Mouse (Mus musculus) hindbrain, postnatal 0 days (tissue): ENCODE measurements around the gene Mphosph6. TPM values are rescaled to one million over a fixed set of nuclear protein-coding genes. Genes with fewer than 3 reads are reported as not detected.

Experiments used
- ATAC-seq: fragments of 200-750 bp; cut with Nextera tagmentation; 2 replicates; pipeline ENCODE4 v1.8.0; 2017; ENCODE audit warnings: mild to moderate bottlenecking, moderate TSS enrichment, moderate library complexity
- DNase-seq: peaks from one replicate; pipeline ENCODE4 v3.0.0-alpha.2; 2015; ENCODE audit warnings: low spot score
- H3K27ac ChIP-seq: fragments of 300-500 bp; sonication (generic); 2 replicates; pipeline ENCODE4 v1.5.1; 2014; ENCODE audit warnings: mild to moderate bottlenecking
- H3K27me3 ChIP-seq: fragments of 300-500 bp; sonication (generic); 2 replicates; pipeline ENCODE4 v1.6.1; 2014; ENCODE audit warnings: low read length, mixed read lengths; ENCODE audit not compliant: insufficient read depth
- H3K36me3 ChIP-seq: fragments of 300-500 bp; sonication (generic); 2 replicates; pipeline ENCODE4 v1.6.1; 2014; ENCODE audit warnings: low read length, mixed read lengths; ENCODE audit not compliant: insufficient read depth
- H3K4me1 ChIP-seq: fragments of 300-500 bp; sonication (generic); 2 replicates; pipeline ENCODE4 v1.6.1; 2014; ENCODE audit warnings: antibody characterized with exemption, low read length, mixed read lengths; ENCODE audit not compliant: insufficient read depth
- H3K4me2 ChIP-seq: fragments of 300-500 bp; sonication (generic); 2 replicates; pipeline ENCODE4 v1.6.1; 2014; ENCODE audit warnings: low read depth, mild to moderate bottlenecking, low read length, moderate library complexity, mixed read lengths
- H3K4me3 ChIP-seq: fragments of 300-500 bp; sonication (generic); 2 replicates; pipeline ENCODE4 v1.5.1; 2014; ENCODE audit warnings: low read length
- H3K9ac ChIP-seq: fragments of 300-500 bp; sonication (generic); replicated peaks from 2 replicates; pipeline ENCODE4 v1.6.1; 2014; ENCODE audit warnings: mild to moderate bottlenecking, low read length, moderate library complexity, mixed read lengths
- H3K9me3 ChIP-seq: fragments of 300-500 bp; sonication (generic); 2 replicates; pipeline ENCODE4 v1.6.1; 2016; ENCODE audit warnings: low read length, mixed read lengths
- CTCF ChIP-seq: IDR thresholded peaks from 2 replicates; pipeline ENCODE4 v1.5.1; 2016; ENCODE audit warnings: antibody characterized with exemption, control low read depth, low read depth
- WGBS: fragments of 180-500 bp; shearing (Covaris S2); extraction: QIAGEN DNeasy Blood & Tissue Kit; methylation state at CpG from one replicate; pipeline ENCODE4 v1.1.7; 2014; 5-methylcytosine and 5-hydroxymethylcytosine counted together
- polyA plus RNA-seq: library from polyadenylated mRNA; unstranded; fragments of >200 nt; fragmentation: Nextera tagmentation; extraction: Ambion mirVana; gene quantifications from 2 replicates; pipeline ENCODE4 v1.2.1, GENCODE M21; 2015
- total RNA-seq: library from RNA; depleted of rRNA; stranded (reverse); fragments of >200 nt; gene quantifications from 2 replicates; pipeline ENCODE4 v1.2.3, GENCODE M21; 2014; rRNA removed

Mphosph6 gene
- total RNA-seq (12.5 and 12.8 TPM in 2 replicates), polyA plus RNA-seq (41.0 and 45.9 TPM in 2 replicates)

DNA sequence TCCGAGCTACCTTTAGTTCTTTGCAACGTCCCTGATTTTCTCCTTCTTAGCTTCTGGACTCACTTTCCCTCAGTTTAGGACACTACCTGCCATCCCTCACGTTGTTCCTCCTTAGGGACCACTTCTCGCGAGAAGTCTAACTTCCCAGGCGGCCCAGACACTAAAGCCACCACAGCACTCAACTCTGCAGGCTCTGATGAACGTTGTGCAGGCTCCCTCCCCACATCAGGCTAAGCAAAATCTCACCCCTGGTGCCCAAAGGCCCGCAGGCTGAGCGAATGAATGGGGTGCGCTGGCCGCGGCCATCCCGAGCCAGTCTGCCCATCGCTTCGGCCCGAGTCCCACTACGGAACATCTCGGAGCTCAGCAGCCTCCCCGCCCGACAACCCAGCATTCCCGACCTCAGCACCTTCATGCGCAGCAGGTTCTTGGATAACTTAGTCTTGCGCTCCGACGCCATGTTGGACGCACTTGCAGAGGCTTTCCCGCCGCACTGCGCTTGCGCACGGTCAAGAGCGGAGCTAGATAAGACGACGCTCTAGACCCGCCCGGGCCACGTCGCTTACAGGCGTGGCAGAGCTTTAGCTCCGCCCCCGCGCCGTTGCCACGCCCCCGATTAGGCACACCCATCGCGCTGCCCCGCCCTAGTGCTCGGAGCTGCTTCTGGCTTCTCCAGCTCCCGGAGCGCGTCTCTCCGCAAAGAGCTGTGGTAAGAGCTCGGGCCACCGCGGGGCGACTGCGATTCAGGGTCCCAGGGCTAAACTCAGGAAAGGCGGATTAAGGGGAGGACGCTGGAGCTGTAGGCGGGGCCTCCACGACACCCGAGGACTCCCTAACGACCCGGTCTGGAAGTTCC, at the start of gene Mphosph6:
Gene Mphosph6 (minus strand): TSS at position 501 of the 856 bp plus-strand sequence.
- WGBS = under 1% methylated on average over 65 of the region's 65 CpGs
- peak within 1 kb of the TSS; percentile 78 for H3K9ac ChIP-seq
- H3K4me3 ChIP-seq = peak within 1 kb of the TSS; percentile 74
- TF ChIP-seq CTCF = peak; percentile 32
- peak within 1 kb of the TSS; percentile 92 for H3K27ac ChIP-seq
- H3K9me3 ChIP-seq = no peaks in the 10 kb centered on the region
- ATAC-seq = peak; percentile 98
- H3K4me2 ChIP-seq = peak within 1 kb of the TSS; percentile 63
- H3K27me3 ChIP-seq = no peaks in the 10 kb centered on the region
- H3K36me3 ChIP-seq = peaks cover 9% of the 10 kb centered on the region; the same call in 1 of the 2 replicates
- peaks cover 8% of the 10 kb centered on the region for H3K4me1 ChIP-seq
- DNase-seq = peak; percentile 99

DNA sequence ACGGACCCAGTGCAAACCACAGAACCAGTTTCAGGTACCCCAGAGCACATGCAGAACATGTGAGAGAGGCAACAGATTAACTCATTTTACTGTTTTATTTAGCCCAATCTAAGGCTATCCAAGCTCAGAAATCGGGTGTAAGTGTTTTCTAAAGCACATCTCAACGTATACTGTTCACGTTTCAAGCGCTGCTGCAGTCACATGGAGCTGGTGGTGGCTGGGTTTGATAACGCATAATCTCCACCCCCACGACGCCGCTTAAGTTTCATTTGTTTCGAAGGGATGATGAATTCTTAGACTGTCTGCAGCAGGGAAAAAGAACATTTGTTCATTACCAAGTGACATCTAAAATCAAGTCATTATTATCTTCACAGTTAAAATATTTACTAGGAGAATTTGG, 48.7 kb upstream of the Mphosph6 start:
- no peaks in the 10 kb centered on the region for H3K4me1 ChIP-seq
- H3K9me3 ChIP-seq = no peaks in the 10 kb centered on the region
- DNase-seq = no peak
- no peaks in the 10 kb centered on the region for H3K36me3 ChIP-seq
- no peak overlapping the region for H3K9ac ChIP-seq
- no peak overlapping the region for H3K27ac ChIP-seq
- no peak for ATAC-seq
- no peak overlapping the region for H3K4me3 ChIP-seq
- no peaks in the 10 kb centered on the region for H3K27me3 ChIP-seq
- no peak for TF ChIP-seq CTCF
- WGBS = 76% methylated on average over 10 of the region's 10 CpGs
- no peak overlapping the region for H3K4me2 ChIP-seq

- H3K27me3 ChIP-seq = no peaks in the 10 kb centered on the region
- no peak overlapping the region for H3K27ac ChIP-seq
- H3K9me3 ChIP-seq = no peaks in the 10 kb centered on the region
- WGBS = 90% methylated on average over 6 of the region's 6 CpGs
- H3K4me3 ChIP-seq = no peak overlapping the region
- no peak overlapping the region for H3K4me2 ChIP-seq
- no peaks in the 10 kb centered on the region for H3K36me3 ChIP-seq
- no peak for ATAC-seq
- H3K9ac ChIP-seq = no peak overlapping the region
- no peaks in the 10 kb centered on the region for H3K4me1 ChIP-seq
- DNase-seq = no peak
- TF ChIP-seq CTCF = no peak
Observed at GRCm38 (mm10) chr8:117847865-117848264, 46.1 kb upstream of the Mphosph6 start.

DNA sequence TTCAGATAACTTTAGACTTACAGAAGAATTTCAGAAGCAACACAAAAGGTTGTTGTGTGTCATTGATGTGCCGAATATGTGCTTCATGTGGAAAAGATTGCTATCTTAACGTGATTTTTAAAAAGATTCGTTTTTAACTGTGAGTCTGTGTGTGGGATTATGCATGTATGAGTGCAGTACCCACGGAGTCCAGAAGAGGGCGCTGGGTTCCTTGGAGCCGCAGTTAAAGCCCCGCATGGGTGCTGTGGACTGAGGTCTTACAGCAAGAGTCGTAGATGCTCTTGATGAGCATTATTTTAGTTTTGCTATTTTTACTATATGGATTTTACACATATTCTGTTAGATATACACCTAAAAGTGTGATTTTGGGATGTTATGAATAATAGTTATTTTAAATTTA, 42.0 kb upstream of the Mphosph6 start:
- ATAC-seq = no peak

DNA sequence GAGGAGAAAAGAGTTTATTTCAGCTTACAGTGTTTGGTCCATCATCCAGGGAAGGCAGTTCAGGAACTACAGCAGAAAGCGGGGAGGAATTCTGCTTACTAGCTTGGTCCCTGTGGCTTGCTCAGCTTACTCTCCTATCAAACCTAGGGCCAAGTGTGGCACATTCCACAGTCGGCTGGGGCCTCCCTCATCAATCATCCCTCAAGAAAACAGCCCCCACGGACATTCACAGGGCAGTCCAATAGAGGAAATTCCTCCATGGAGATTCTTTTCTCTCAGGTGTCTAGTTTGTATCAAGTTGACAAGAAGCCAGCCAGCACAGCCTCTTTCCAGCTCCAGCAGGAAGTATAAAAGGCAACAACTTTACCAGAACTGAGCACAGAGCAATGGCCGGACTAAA, 11.8 kb upstream of the Mphosph6 start:
- ATAC-seq (no peak), DNase-seq (no peak)
- no peak overlapping the region for H3K4me2 ChIP-seq
- no peaks in the 10 kb centered on the region for H3K27me3 ChIP-seq
- no peak overlapping the region for H3K9ac ChIP-seq
- H3K27ac ChIP-seq = no peak overlapping the region
- TF ChIP-seq CTCF = no peak
- no peak overlapping the region for H3K4me3 ChIP-seq
- 58% methylated on average over 4 of the region's 4 CpGs for WGBS
- H3K9me3 ChIP-seq = no peaks in the 10 kb centered on the region
- H3K4me1 ChIP-seq = no peaks in the 10 kb centered on the region
- H3K36me3 ChIP-seq = no peaks in the 10 kb centered on the region

More for the DNA sequence above, 42.0 kb upstream of the Mphosph6 start:
- Histone ChIP-seq H3K27me3 (no peaks in the 10 kb centered on the region), H3K9ac (no peak overlapping the region), H3K36me3 (no peaks in the 10 kb centered on the region), H3K4me2 (no peak overlapping the region), H3K4me3 (no peak overlapping the region), H3K9me3 (no peaks in the 10 kb centered on the region), H3K27ac (no peak overlapping the region), H3K4me1 (no peaks in the 10 kb centered on the region)
- TF ChIP-seq CTCF = no peak
- no peak for DNase-seq
- WGBS = 88% methylated on average over 8 of the region's 8 CpGs

DNA sequence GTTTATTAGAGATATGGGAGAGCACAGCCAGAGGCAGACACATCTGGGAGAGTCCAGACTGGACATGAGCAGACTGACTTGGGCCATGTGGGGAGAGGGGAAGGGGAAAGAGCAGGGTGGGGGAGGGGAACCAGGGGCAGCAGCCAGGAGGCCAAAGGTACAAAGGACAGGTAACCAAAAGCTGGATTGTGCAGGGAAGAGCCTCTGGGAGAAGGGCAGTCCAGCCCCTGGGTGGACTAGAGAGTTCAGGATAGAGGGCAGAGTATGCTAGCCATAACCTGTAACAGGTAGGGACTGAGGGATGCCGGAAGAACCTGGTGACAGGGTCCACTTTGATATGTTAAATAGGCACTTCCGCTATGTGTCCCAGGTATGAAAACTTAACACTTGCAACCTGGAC, 8.9 kb upstream of the Mphosph6 start:
- ATAC-seq = no peak
- Histone ChIP-seq H3K27me3 (no peaks in the 10 kb centered on the region), H3K4me1 (no peaks in the 10 kb centered on the region), H3K9ac (no peak overlapping the region), H3K27ac (no peak overlapping the region), H3K4me2 (no peak overlapping the region), H3K4me3 (no peak overlapping the region), H3K36me3 (no peaks in the 10 kb centered on the region), H3K9me3 (no peaks in the 10 kb centered on the region)
- WGBS = 96% methylated on average over 2 of the region's 2 CpGs
- DNase-seq = no peak
- TF ChIP-seq CTCF = no peak

- H3K4me3 ChIP-seq = no peak overlapping the region
- no peak overlapping the region for H3K9ac ChIP-seq
- no peaks in the 10 kb centered on the region for H3K27me3 ChIP-seq
- H3K36me3 ChIP-seq = no peaks in the 10 kb centered on the region
- H3K9me3 ChIP-seq = no peaks in the 10 kb centered on the region
- no peak overlapping the region for H3K4me2 ChIP-seq
- 73% methylated on average over 5 of the region's 5 CpGs for WGBS
- no peak for DNase-seq
- no peak for TF ChIP-seq CTCF
- H3K27ac ChIP-seq = no peak overlapping the region
- H3K4me1 ChIP-seq = peaks cover 5% of the 10 kb centered on the region
- no peak for ATAC-seq
Observed at GRCm38 (mm10) chr8:117805419-117805818, 3.7 kb upstream of the Mphosph6 start.
